In the genomic region with DNA sequence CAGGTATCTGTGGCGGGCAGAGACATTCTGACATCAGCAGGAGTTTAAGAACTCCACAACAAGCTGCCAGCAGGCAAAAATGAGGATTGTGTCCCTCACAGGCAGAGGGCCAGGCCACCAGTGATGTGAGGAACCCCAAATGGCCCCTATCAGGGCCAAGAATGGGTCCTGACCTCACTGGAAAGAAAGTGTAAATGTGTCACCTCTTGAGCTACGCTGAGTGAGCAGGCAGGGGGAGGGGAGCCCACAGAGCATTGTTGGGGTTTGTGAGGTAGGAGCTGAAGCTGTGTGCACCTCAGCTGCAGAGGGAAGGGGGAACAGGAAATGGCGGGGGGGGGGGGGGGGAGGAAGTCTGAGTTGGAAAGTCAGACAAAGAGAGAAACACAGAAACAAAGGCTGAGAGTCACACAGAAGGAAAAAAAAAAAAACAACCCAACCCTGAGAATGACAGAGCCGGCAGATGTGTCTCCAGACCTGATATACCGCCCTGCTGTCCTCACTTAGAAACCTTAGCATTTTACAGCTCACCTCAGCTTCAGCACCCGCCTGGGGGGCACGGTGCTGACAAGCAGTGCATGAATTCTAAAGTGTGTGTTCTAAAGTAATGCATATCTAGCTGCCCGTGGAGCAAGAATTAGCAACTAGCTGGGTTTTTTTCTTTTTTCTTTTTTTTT, we compare ENCODE assay signal across 10 mouse cellular contexts. TPM values are rescaled to one million over a fixed set of nuclear protein-coding genes. Genes with fewer than 3 reads are reported as not detected.
DNase-seq lines count a peak whose midpoint lies in the region; ATAC-seq and TF ChIP-seq lines count a peak whose summit lies in the region.
"Had no signal": no experiment of that assay in that cellular context is flagged by ENCODE, and none has a peak within 500 bp of the region (broad histone marks: within the 10 kb centered on the region; RNA-seq: fewer than 3 reads in every experiment).

No protein-coding gene starts in this region.

- no peak overlapping the region for H3K4me2 ChIP-seq in forebrain, postnatal 0 days (ENCODE audit: low read depth)
- H3K4me2 ChIP-seq in embryonic facial prominence, embryonic 12.5 days (replicated peaks): no peak overlapping the region
- no peak overlapping the region for H3K4me2 ChIP-seq in limb, embryonic 14.5 days (replicated peaks; ENCODE audit: low read depth, low read length, severe bottlenecking)
- H3K4me2 ChIP-seq: neural tube, embryonic 13.5 days had no signal

- peaks cover 5% of the 10 kb centered on the region; the same call in 1 of the 2 replicates for H3K27me3 ChIP-seq in forebrain, embryonic 10.5 days (ENCODE audit: poor library complexity, severe bottlenecking)
- no peaks in the 10 kb centered on the region for H3K27me3 ChIP-seq in forebrain, postnatal 0 days (ENCODE audit: insufficient read depth, low read length)
- no peaks in the 10 kb centered on the region for H3K27me3 ChIP-seq in embryonic facial prominence, embryonic 12.5 days
- H3K27me3 ChIP-seq in limb, embryonic 14.5 days (ENCODE audit: control insufficient read depth, insufficient read depth, low read length): no peaks in the 10 kb centered on the region
- H3K27me3 ChIP-seq: neural tube, embryonic 13.5 days had no signal

- peak overlapping the region; percentile 44; the same call in 1 of the 2 replicates for H3K27ac ChIP-seq in forebrain, embryonic 10.5 days
- H3K27ac ChIP-seq in forebrain, postnatal 0 days (ENCODE audit: low read depth, low read length): no peak overlapping the region
- 0 out of 2 replicates have a peak overlapping the region, but pooled peaks have one; percentile 11 for H3K27ac ChIP-seq in embryonic facial prominence, embryonic 12.5 days
- no peak overlapping the region for H3K27ac ChIP-seq in limb, embryonic 14.5 days (replicated peaks; ENCODE audit: low read depth, low read length)
- H3K27ac ChIP-seq: neural tube, embryonic 13.5 days had no signal

- H3K4me1 ChIP-seq in forebrain, embryonic 10.5 days: peaks cover 10% of the 10 kb centered on the region
- H3K4me1 ChIP-seq in forebrain, postnatal 0 days (ENCODE audit: insufficient read depth): no peaks in the 10 kb centered on the region
- H3K4me1 ChIP-seq in embryonic facial prominence, embryonic 12.5 days: peaks cover 4% of the 10 kb centered on the region; the same call in 1 of the 2 replicates
- no peaks in the 10 kb centered on the region; the same call in 1 of the 2 replicates for H3K4me1 ChIP-seq in limb, embryonic 14.5 days (ENCODE audit: control insufficient read depth, insufficient read depth, low read length)

- H3K9me3 ChIP-seq in forebrain, embryonic 10.5 days: no peaks in the 10 kb centered on the region
- no peaks in the 10 kb centered on the region for H3K9me3 ChIP-seq in forebrain, postnatal 0 days (ENCODE audit: low read length)
- no peaks in the 10 kb centered on the region for H3K9me3 ChIP-seq in embryonic facial prominence, embryonic 12.5 days
- H3K9me3 ChIP-seq in limb, embryonic 14.5 days (ENCODE audit: control insufficient read depth, low read length): no peaks in the 10 kb centered on the region
- H3K9me3 ChIP-seq: neural tube, embryonic 13.5 days had no signal

- ATAC-seq in forebrain, postnatal 0 days: no peak
- ATAC-seq in embryonic facial prominence, embryonic 12.5 days (ENCODE audit: insufficient number of reproducible peaks, insufficient read depth, low FRiP score, low TSS enrichment): no peak
- ATAC-seq in limb, embryonic 14.5 days (ENCODE audit: low FRiP score, low read depth): peak; percentile 60; the same call in 1 of the 2 replicates

- DNase-seq in forebrain, embryonic 10.5 days (ENCODE audit: extremely low spot score, low spot score): no peak
- DNase-seq in forebrain, postnatal 0 days: no peak
- DNase-seq in limb, embryonic 14.5 days (ENCODE audit: low spot score): no peak
- DNase-seq in spleen, adult 18-20 months: peak; percentile 77 to 84
- no peak for DNase-seq in layer of hippocampus, postnatal 14 days (ENCODE audit: low spot score in 2 of 2)
- DNase-seq in adrenal gland, adult 18-20 months (ENCODE audit: low spot score in 2 of 2): no peak
- no peak for DNase-seq in retina, postnatal 1 day

- no peak overlapping the region for H3K9ac ChIP-seq in forebrain, postnatal 0 days
- no peak overlapping the region for H3K9ac ChIP-seq in embryonic facial prominence, embryonic 12.5 days
- 0 out of 2 replicates have a peak overlapping the region, but pooled peaks have one; percentile 3 for H3K9ac ChIP-seq in limb, embryonic 14.5 days (ENCODE audit: low read depth, low read length, severe bottlenecking)
- H3K9ac ChIP-seq: neural tube, embryonic 13.5 days had no signal

- 70% methylated on average over 7 of the region's 8 CpGs for WGBS in forebrain, embryonic 10.5 days
- 62% methylated on average over 7 of the region's 8 CpGs for WGBS in forebrain, postnatal 0 days
- 52% methylated on average over 7 of the region's 8 CpGs for WGBS in embryonic facial prominence, embryonic 12.5 days
- 32% methylated on average over 7 of the region's 8 CpGs for WGBS in limb, embryonic 14.5 days

- no peak overlapping the region for H3K4me3 ChIP-seq in forebrain, embryonic 10.5 days
- H3K4me3 ChIP-seq in forebrain, postnatal 0 days (ENCODE audit: low read depth, low read length): no peak overlapping the region
- H3K4me3 ChIP-seq in embryonic facial prominence, embryonic 12.5 days: no peak overlapping the region
- no peak overlapping the region for H3K4me3 ChIP-seq in limb, embryonic 14.5 days (replicated peaks; ENCODE audit: low read length)
- H3K4me3 ChIP-seq: erythroblast, embryonic 14.5 days; neural tube, embryonic 13.5 days had no signal

- TF ChIP-seq POLR2A in limb, embryonic 14.5 days (IDR thresholded peaks at IDR 0.05; ENCODE audit: borderline replicate concordance, extremely low read depth, insufficient read depth, insufficient read length): no peak

- no peaks in the 10 kb centered on the region for H3K36me3 ChIP-seq in forebrain, embryonic 10.5 days (replicated peaks)
- no peaks in the 10 kb centered on the region for H3K36me3 ChIP-seq in forebrain, postnatal 0 days (ENCODE audit: insufficient read depth)
- no peaks in the 10 kb centered on the region for H3K36me3 ChIP-seq in embryonic facial prominence, embryonic 12.5 days
- no peaks in the 10 kb centered on the region for H3K36me3 ChIP-seq in limb, embryonic 14.5 days (ENCODE audit: control insufficient read depth, insufficient read depth, low read length)
- H3K36me3 ChIP-seq: neural tube, embryonic 13.5 days had no signal

- no peak for TF ChIP-seq CTCF in forebrain, postnatal 0 days (IDR thresholded peaks at IDR 0.05; ENCODE audit: low read depth)

RNA-seq across cellular contexts. Expression of a gene that starts 1.9 kb away (rescaled TPM):
- polyA plus RNA-seq in forebrain, embryonic 10.5 days (2016; fragmentation: Nextera tagmentation; extraction: Ambion mirVana): 13.9 and 15.7 TPM in 2 replicates
- 13.9 and 15.3 TPM in 2 replicates for total RNA-seq in forebrain, postnatal 0 days (2014; rRNA removed)
- polyA plus RNA-seq in forebrain, postnatal 0 days (2015; fragmentation: Nextera tagmentation; extraction: Ambion mirVana): 14.9 and 17.0 TPM in 2 replicates
- 10.8 and 12.6 TPM in 2 replicates for polyA plus RNA-seq in embryonic facial prominence, embryonic 12.5 days (2016; fragmentation: Nextera tagmentation; extraction: Ambion mirVana)
- polyA plus RNA-seq in limb, embryonic 14.5 days (2012; rRNA removed): 9.9 and 10.3 TPM in 2 replicates
- polyA plus RNA-seq in limb, embryonic 14.5 days (2014; fragmentation: Nextera tagmentation; extraction: Ambion mirVana): 6.3 and 6.8 TPM in 2 replicates
- 1 to 10 TPM; 4.0 to 4.4 TPM for total RNA-seq in layer of hippocampus, postnatal 14 days (2021)
- total RNA-seq in adrenal gland, adult 18-20 months (2021): 1 to 10 TPM; 1.8 to 2.3 TPM

RNA-seq across cellular contexts. Expression of a gene that starts 3.0 kb away (rescaled TPM):
- 1.2 TPM in 2 replicates for polyA plus RNA-seq in forebrain, embryonic 10.5 days (2016; fragmentation: Nextera tagmentation; extraction: Ambion mirVana)
- not detected in 2 replicates for total RNA-seq in forebrain, postnatal 0 days (2014; rRNA removed)
- 0.23 TPM in 1 of 2 replicates, not detected in the other for polyA plus RNA-seq in forebrain, postnatal 0 days (2015; fragmentation: Nextera tagmentation; extraction: Ambion mirVana)
- polyA plus RNA-seq in embryonic facial prominence, embryonic 12.5 days (2016; fragmentation: Nextera tagmentation; extraction: Ambion mirVana): 3.6 and 5.1 TPM in 2 replicates
- polyA plus RNA-seq in limb, embryonic 14.5 days (2012; rRNA removed): 7.3 and 8.2 TPM in 2 replicates
- 4.1 and 5.3 TPM in 2 replicates for polyA plus RNA-seq in limb, embryonic 14.5 days (2014; fragmentation: Nextera tagmentation; extraction: Ambion mirVana)
- under 1 TPM in 1 of 2 experiments, not detected in 1; 0.37 TPM for total RNA-seq in layer of hippocampus, postnatal 14 days (2021)
- 10 to 100 TPM; 28.2 to 31.4 TPM for total RNA-seq in adrenal gland, adult 18-20 months (2021)
- polyA plus RNA-seq: erythroblast, embryonic 14.5 days had no signal

RNA-seq across cellular contexts. Expression of a gene that starts 25.1 kb away (rescaled TPM):
- polyA plus RNA-seq in forebrain, embryonic 10.5 days (2016; fragmentation: Nextera tagmentation; extraction: Ambion mirVana): 298 and 315 TPM in 2 replicates
- 255 and 301 TPM in 2 replicates for total RNA-seq in forebrain, postnatal 0 days (2014; rRNA removed)
- polyA plus RNA-seq in forebrain, postnatal 0 days (2015; fragmentation: Nextera tagmentation; extraction: Ambion mirVana): 226 and 261 TPM in 2 replicates
- 257 and 260 TPM in 2 replicates for polyA plus RNA-seq in embryonic facial prominence, embryonic 12.5 days (2016; fragmentation: Nextera tagmentation; extraction: Ambion mirVana)
- polyA plus RNA-seq in limb, embryonic 14.5 days (2012; rRNA removed): 367 and 429 TPM in 2 replicates
- 333 and 334 TPM in 2 replicates for polyA plus RNA-seq in limb, embryonic 14.5 days (2014; fragmentation: Nextera tagmentation; extraction: Ambion mirVana)
- 100 to 1,000 TPM; 121 to 128 TPM for total RNA-seq in layer of hippocampus, postnatal 14 days (2021)
- 100 to 1,000 TPM; 174 to 175 TPM for total RNA-seq in adrenal gland, adult 18-20 months (2021)

RNA-seq across cellular contexts. Expression of a gene that starts 25.2 kb away (rescaled TPM):
- polyA plus RNA-seq in forebrain, embryonic 10.5 days (2016; fragmentation: Nextera tagmentation; extraction: Ambion mirVana): 224 and 227 TPM in 2 replicates
- 151 and 155 TPM in 2 replicates for total RNA-seq in forebrain, postnatal 0 days (2014; rRNA removed)
- 215 and 218 TPM in 2 replicates for polyA plus RNA-seq in forebrain, postnatal 0 days (2015; fragmentation: Nextera tagmentation; extraction: Ambion mirVana)
- polyA plus RNA-seq in embryonic facial prominence, embryonic 12.5 days (2016; fragmentation: Nextera tagmentation; extraction: Ambion mirVana): 180 TPM in 2 replicates
- polyA plus RNA-seq in limb, embryonic 14.5 days (2012; rRNA removed): 166 and 179 TPM in 2 replicates
- 191 and 193 TPM in 2 replicates for polyA plus RNA-seq in limb, embryonic 14.5 days (2014; fragmentation: Nextera tagmentation; extraction: Ambion mirVana)
- total RNA-seq in layer of hippocampus, postnatal 14 days (2021): 10 to 100 TPM; 86.1 to 90.9 TPM
- 100 to 1,000 TPM in 1 of 2 experiments, 10 to 100 TPM in 1; 84.9 to 105 TPM for total RNA-seq in adrenal gland, adult 18-20 months (2021)

RNA-seq across cellular contexts. Expression of a gene that starts 32.8 kb away (rescaled TPM):
- 294 and 319 TPM in 2 replicates for polyA plus RNA-seq in forebrain, embryonic 10.5 days (2016; fragmentation: Nextera tagmentation; extraction: Ambion mirVana)
- 25.6 and 30.8 TPM in 2 replicates for total RNA-seq in forebrain, postnatal 0 days (2014; rRNA removed)
- polyA plus RNA-seq in forebrain, postnatal 0 days (2015; fragmentation: Nextera tagmentation; extraction: Ambion mirVana): 47.3 and 50.7 TPM in 2 replicates
- polyA plus RNA-seq in embryonic facial prominence, embryonic 12.5 days (2016; fragmentation: Nextera tagmentation; extraction: Ambion mirVana): 246 and 251 TPM in 2 replicates
- 209 and 212 TPM in 2 replicates for polyA plus RNA-seq in limb, embryonic 14.5 days (2012; rRNA removed)
- polyA plus RNA-seq in limb, embryonic 14.5 days (2014; fragmentation: Nextera tagmentation; extraction: Ambion mirVana): 201 and 225 TPM in 2 replicates
- 10 to 100 TPM; 36.4 to 44.6 TPM for total RNA-seq in layer of hippocampus, postnatal 14 days (2021)
- total RNA-seq in adrenal gland, adult 18-20 months (2021): 10 to 100 TPM; 38.9 to 48.2 TPM

Comparison
In these comparisons a context has a peak if more than half of its experiments do, and no peak if none do; other contexts are left out.
1. H3K27ac ChIP-seq: peak in forebrain, embryonic 10.5 days (single experiment) and embryonic facial prominence, embryonic 12.5 days (single experiment); none in forebrain, postnatal 0 days (single experiment) and limb, embryonic 14.5 days (single experiment).
2. DNase-seq: peak in spleen, adult 18-20 months (2 of 2); none in forebrain, embryonic 10.5 days (single experiment), forebrain, postnatal 0 days (single experiment), limb, embryonic 14.5 days (single experiment), layer of hippocampus, postnatal 14 days (0 of 2), adrenal gland, adult 18-20 months (0 of 2) and retina, postnatal 1 day (single experiment).